Mouse (Mus musculus): ENCODE results near the gene Rnasel.

DNA sequence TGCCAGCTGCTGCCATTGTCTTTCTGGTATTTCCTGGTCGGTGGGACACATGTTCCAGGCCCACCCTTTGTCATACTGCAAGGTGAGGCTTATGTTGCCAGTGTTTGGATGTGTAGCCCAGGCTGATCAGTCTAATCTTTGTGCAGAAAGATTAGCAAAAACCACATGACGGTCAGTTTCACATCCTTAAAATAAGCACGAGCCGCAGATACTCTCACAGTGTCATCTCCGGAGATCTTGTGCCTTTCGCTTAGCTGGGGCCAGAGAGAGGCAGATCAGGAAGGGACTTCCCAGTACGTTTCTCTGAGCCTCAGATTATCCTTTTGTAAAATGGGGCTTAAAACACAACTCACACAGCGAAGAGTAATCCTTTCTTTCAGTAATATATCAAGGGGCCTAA is 54.3 kb downstream of the Rnasel start:
- TF ChIP-seq CTCF (IDR thresholded peaks at IDR 0.05; ENCODE audit: borderline replicate concordance, insufficient read depth, low read length), result no peak
- no peak for TF ChIP-seq POLR2A (IDR thresholded peaks at IDR 0.05; ENCODE audit: low read depth, low read length)
